Mouse (Mus musculus): ENCODE measurements around the gene Degs2.

Gene Degs2

GRCm38 (mm10) chr12:108651053-108651660 is 51.0 kb downstream of the Degs2 start:
- no peak for DNase-seq

- no peak for DNase-seq
Observed at GRCm38 (mm10) chr12:108647784-108648183, 54.3 kb downstream of the Degs2 start.

- DNase-seq, result no peak
Observed at GRCm38 (mm10) chr12:108646234-108646633, 55.9 kb downstream of the Degs2 start.

- DNase-seq, result no peak
Observed at GRCm38 (mm10) chr12:108642019-108642418, 60.1 kb downstream of the Degs2 start.

- no peak for DNase-seq
Observed at GRCm38 (mm10) chr12:108639126-108639525, 63.0 kb downstream of the Degs2 start.

- DNase-seq, result no peak
Observed at GRCm38 (mm10) chr12:108637440-108637839, 64.7 kb downstream of the Degs2 start.

- DNase-seq, result peak; percentile 67
Observed at GRCm38 (mm10) chr12:108635501-108635900, 66.6 kb downstream of the Degs2 start.

GRCm38 (mm10) chr12:108634031-108634430 is 68.1 kb downstream of the Degs2 start:
- DNase-seq, result peak; percentile 56

GRCm38 (mm10) chr12:108632501-108632900 is 69.6 kb downstream of the Degs2 start:
- no peak for DNase-seq

GRCm38 (mm10) chr12:108630741-108631688 is 71.1 kb downstream of the Degs2 start:
- peak; percentile 61 for DNase-seq

GRCm38 (mm10) chr12:108629556-108629955 is 72.6 kb downstream of the Degs2 start:
- DNase-seq, result no peak
